Mouse (Mus musculus) liver, postnatal 0 days (tissue): ENCODE data around the gene Uck2.

Experiments
- CTCF ChIP-seq: sonication (generic); IDR thresholded peaks from 2 replicates; pipeline ENCODE4 v1.5.1; 2016; ENCODE audit warnings: antibody characterized with exemption, low read depth
- EP300 ChIP-seq: IDR thresholded peaks from 2 replicates; pipeline ENCODE4 v1.6.1; 2016; ENCODE audit warnings: antibody characterized with exemption, low read depth, mild to moderate bottlenecking

- TF ChIP-seq CTCF: no peak
- TF ChIP-seq EP300: no peak
These were observed 15.0 kb upstream of the Uck2 start for GRCm38 (mm10) chr1:167300122-167300521.
